ENCODE assay signal across 12 mouse cellular contexts in genomic region chr1:154080505-154081380, GRCm38 (mm10).
A peak's percentile ranks its signal among the peaks of the same experiment; 100 is the strongest.
DNase-seq lines count a peak whose midpoint lies in the region; ATAC-seq lines count a peak whose summit lies in the region.
"Had no signal": no experiment of that assay in that cellular context is flagged by ENCODE, and none has a peak within 500 bp of the region (broad histone marks: within the 10 kb centered on the region; RNA-seq: fewer than 3 reads in every experiment).

No protein-coding gene starts in this region.

- no peak overlapping the region for H3K9ac ChIP-seq in heart, embryonic 12.5 days
- no peak overlapping the region for H3K9ac ChIP-seq in intestine, embryonic 16.5 days (ENCODE audit: low read depth, low read length)
- H3K9ac ChIP-seq: embryonic facial prominence, embryonic 12.5 days; limb, embryonic 12.5 days; midbrain, embryonic 15.5 days had no signal

- H3K27me3 ChIP-seq in heart, embryonic 12.5 days (replicated peaks): no peaks in the 10 kb centered on the region; the same call in 1 of the 2 replicates
- H3K27me3 ChIP-seq in intestine, embryonic 16.5 days (replicated peaks; ENCODE audit: control insufficient read depth, insufficient read depth, low read length): no peaks in the 10 kb centered on the region
- H3K27me3 ChIP-seq: embryonic facial prominence, embryonic 12.5 days; limb, embryonic 12.5 days; midbrain, embryonic 15.5 days had no signal

- H3K36me3 ChIP-seq in heart, embryonic 12.5 days: no peaks in the 10 kb centered on the region
- H3K36me3 ChIP-seq in intestine, embryonic 16.5 days (ENCODE audit: control insufficient read depth, insufficient read depth, low read length): no peaks in the 10 kb centered on the region
- H3K36me3 ChIP-seq: embryonic facial prominence, embryonic 12.5 days; limb, embryonic 12.5 days; midbrain, embryonic 15.5 days had no signal

- 54% methylated on average over 10 of the region's 10 CpGs for WGBS in heart, embryonic 12.5 days
- 55% methylated on average over 10 of the region's 10 CpGs for WGBS in intestine, embryonic 16.5 days

- H3K4me1 ChIP-seq in heart, embryonic 12.5 days (replicated peaks): no peaks in the 10 kb centered on the region
- H3K4me1 ChIP-seq in intestine, embryonic 16.5 days (ENCODE audit: control insufficient read depth, insufficient read depth, low read length): no peaks in the 10 kb centered on the region
- H3K4me1 ChIP-seq: embryonic facial prominence, embryonic 12.5 days; limb, embryonic 12.5 days; midbrain, embryonic 15.5 days had no signal

- no peaks in the 10 kb centered on the region for H3K9me3 ChIP-seq in heart, embryonic 12.5 days (replicated peaks)
- no peaks in the 10 kb centered on the region for H3K9me3 ChIP-seq in intestine, embryonic 16.5 days (ENCODE audit: control insufficient read depth, low read length)
- H3K9me3 ChIP-seq: embryonic facial prominence, embryonic 12.5 days; limb, embryonic 12.5 days; midbrain, embryonic 15.5 days had no signal

- ATAC-seq in heart, embryonic 12.5 days (ENCODE audit: insufficient number of reproducible peaks, low FRiP score): no peak; the same call in 1 of the 2 replicates
- ATAC-seq in intestine, embryonic 16.5 days: peak; percentile 74
- ATAC-seq: midbrain, embryonic 15.5 days had no signal

- intact Hi-C loops in heart, postnatal 14 days (cut with DNase I): no loop called here
- intact Hi-C loops in left cerebral cortex, postnatal 25 days (cut with DNase I): no loop called here

- H3K4me3 ChIP-seq in heart, embryonic 12.5 days: no peak overlapping the region
- no peak overlapping the region for H3K4me3 ChIP-seq in intestine, embryonic 16.5 days (ENCODE audit: low read length)
- H3K4me3 ChIP-seq: embryonic facial prominence, embryonic 12.5 days; limb, embryonic 12.5 days; midbrain, embryonic 15.5 days had no signal

- no peak overlapping the region for H3K4me2 ChIP-seq in heart, embryonic 12.5 days
- H3K4me2 ChIP-seq in intestine, embryonic 16.5 days (ENCODE audit: low read depth, low read length): no peak overlapping the region
- H3K4me2 ChIP-seq: embryonic facial prominence, embryonic 12.5 days; limb, embryonic 12.5 days; midbrain, embryonic 15.5 days had no signal

- DNase-seq in heart, postnatal 14 days: peak; percentile 14 to 42
- peak; percentile 99 for DNase-seq in ES-CJ7 (ENCODE audit: low read depth, low spot score)
- peak; percentile 63 for DNase-seq in lung, postnatal 36 days
- DNase-seq in ovary, postnatal 36 days (ENCODE audit: low spot score): no peak
- no peak for DNase-seq in left cerebral cortex, postnatal 25 days (ENCODE audit: low spot score in 2 of 2)
- no peak for DNase-seq in adrenal gland, adult 8-10 months
- DNase-seq: cerebellum, adult 11 months had no signal

- H3K27ac ChIP-seq in heart, embryonic 12.5 days (ENCODE audit: poor library complexity, severe bottlenecking): no peak overlapping the region
- no peak overlapping the region for H3K27ac ChIP-seq in intestine, embryonic 16.5 days (ENCODE audit: low read length)
- H3K27ac ChIP-seq: embryonic facial prominence, embryonic 12.5 days; limb, embryonic 12.5 days; midbrain, embryonic 15.5 days had no signal

Comparison
In these comparisons a context has a peak if more than half of its experiments do, and no peak if none do; other contexts are left out.
1. DNase-seq: peak in heart, postnatal 14 days (2 of 2), ES-CJ7 (single experiment) and lung, postnatal 36 days (single experiment); none in ovary, postnatal 36 days (single experiment), left cerebral cortex, postnatal 25 days (0 of 2) and adrenal gland, adult 8-10 months (single experiment).